Mouse (Mus musculus) ES-E14 (cell line): ENCODE measurements at regions not wholly inside any gene's neighbourhood (a gene's known extent, or its start where the extent isn't known, plus 50 kb on each side); places are given as distances from the start of the nearest gene placed in this dataset.

Source experiments
- CHD2 ChIP-seq: IDR thresholded peaks from 2 replicates; pipeline ENCODE4 v1.6.1; 2014; ENCODE audit warnings: mild to moderate bottlenecking, low read depth, low read length, inconsistent platforms
- ZNF384 ChIP-seq: IDR thresholded peaks from 2 replicates; pipeline ENCODE4 v1.6.1; 2012; ENCODE audit warnings: low read depth, low read length, inconsistent platforms

- TF ChIP-seq CHD2 (no peak), ZNF384 (no peak)
These were observed 333.7 kb upstream of the Tusc1 start for GRCm38 (mm10) chr4:93669050-93669449.
